Mouse (Mus musculus): ENCODE measurements around the gene Cklf. TPM values are rescaled to one million over a fixed set of nuclear protein-coding genes. Genes with fewer than 3 reads are reported as not detected.

Gene Cklf
- polyA plus RNA-seq, 1 experiment from 2014 or later: 17.3 TPM

GRCm38 (mm10) chr8:104219806-104220205 lies 30.9 kb upstream of the Cklf start:
- H3K4me2 ChIP-seq (ENCODE audit: low read depth, low read length): no peak overlapping the region
- H3K4me1 ChIP-seq (ENCODE audit: insufficient read depth): peaks cover 5% of the 10 kb centered on the region; the same call in 1 of the 2 replicates
- H3K27me3 ChIP-seq (ENCODE audit: insufficient read depth, low read length): no peaks in the 10 kb centered on the region
- DNase-seq (peak; percentile 83), ATAC-seq (peak; percentile 51; the same call in 1 of the 2 replicates)
- no peaks in the 10 kb centered on the region for H3K36me3 ChIP-seq (replicated peaks; ENCODE audit: insufficient read depth, low read length)
- no peak overlapping the region for H3K4me3 ChIP-seq (ENCODE audit: low read depth, low read length)
- no peak overlapping the region for H3K27ac ChIP-seq (ENCODE audit: low read depth)
- TF ChIP-seq CTCF (IDR thresholded peaks at IDR 0.05; ENCODE audit: low read depth) (peak; percentile 88), EP300 (IDR thresholded peaks at IDR 0.05; ENCODE audit: low read depth) (no peak)
- H3K9ac ChIP-seq (replicated peaks): no peak overlapping the region
- H3K9me3 ChIP-seq (ENCODE audit: low read length): no peaks in the 10 kb centered on the region
- 45% methylated on average over 5 of the region's 5 CpGs for WGBS (ENCODE audit: insufficient replicate concordance)

- peaks cover 46% of the 10 kb centered on the region for H3K36me3 ChIP-seq (replicated peaks; ENCODE audit: insufficient read depth, low read length)
- ATAC-seq: no peak
Measured at GRCm38 (mm10) chr8:104227048-104227447, 23.6 kb upstream of the Cklf start.

GRCm38 (mm10) chr8:104230377-104230776 lies 20.3 kb upstream of the Cklf start:
- Histone ChIP-seq H3K36me3 (replicated peaks; ENCODE audit: insufficient read depth, low read length) (peaks cover 57% of the 10 kb centered on the region), H3K27me3 (ENCODE audit: insufficient read depth, low read length) (no peaks in the 10 kb centered on the region), H3K9me3 (ENCODE audit: low read length) (no peaks in the 10 kb centered on the region), H3K4me2 (ENCODE audit: low read depth, low read length) (no peak overlapping the region), H3K4me1 (ENCODE audit: insufficient read depth) (peaks cover 2% of the 10 kb centered on the region; the same call in 1 of the 2 replicates), H3K27ac (ENCODE audit: low read depth) (no peak overlapping the region), H3K4me3 (ENCODE audit: low read depth, low read length) (no peak overlapping the region), H3K9ac (replicated peaks) (no peak overlapping the region)
- ATAC-seq: peak; percentile 60
- TF ChIP-seq CTCF (IDR thresholded peaks at IDR 0.05; ENCODE audit: low read depth) (no peak), EP300 (IDR thresholded peaks at IDR 0.05; ENCODE audit: low read depth) (peak; percentile 24; the same call in 1 of the 2 replicates)
- DNase-seq: no peak
- WGBS (ENCODE audit: insufficient replicate concordance): 54% methylated on average over 9 of the region's 9 CpGs

More at GRCm38 (mm10) chr8:104227048-104227447, 23.6 kb upstream of the Cklf start:
- Histone ChIP-seq H3K9ac (replicated peaks) (no peak overlapping the region), H3K9me3 (ENCODE audit: low read length) (no peaks in the 10 kb centered on the region), H3K4me2 (ENCODE audit: low read depth, low read length) (no peak overlapping the region), H3K27ac (ENCODE audit: low read depth) (no peak overlapping the region), H3K27me3 (ENCODE audit: insufficient read depth, low read length) (no peaks in the 10 kb centered on the region), H3K4me1 (ENCODE audit: insufficient read depth) (no peaks in the 10 kb centered on the region), H3K4me3 (ENCODE audit: low read depth, low read length) (no peak overlapping the region)
- TF ChIP-seq EP300 (IDR thresholded peaks at IDR 0.05; ENCODE audit: low read depth) (no peak), CTCF (IDR thresholded peaks at IDR 0.05; ENCODE audit: low read depth) (no peak)
- no peak for DNase-seq
- WGBS (ENCODE audit: insufficient replicate concordance): 83% methylated on average over 5 of the region's 5 CpGs

GRCm38 (mm10) chr8:104232039-104232438 lies 18.6 kb upstream of the Cklf start:
- Histone ChIP-seq H3K4me1 (ENCODE audit: insufficient read depth) (peaks cover 2% of the 10 kb centered on the region; the same call in 1 of the 2 replicates), H3K36me3 (replicated peaks; ENCODE audit: insufficient read depth, low read length) (peaks cover 63% of the 10 kb centered on the region), H3K4me3 (ENCODE audit: low read depth, low read length) (no peak overlapping the region), H3K27me3 (ENCODE audit: insufficient read depth, low read length) (no peaks in the 10 kb centered on the region), H3K9ac (replicated peaks) (no peak overlapping the region), H3K27ac (ENCODE audit: low read depth) (peak overlapping the region; percentile 65; the same call in 1 of the 2 replicates), H3K4me2 (ENCODE audit: low read depth, low read length) (no peak overlapping the region), H3K9me3 (ENCODE audit: low read length) (no peaks in the 10 kb centered on the region)
- ATAC-seq (no peak), DNase-seq (no peak)
- no peak for TF ChIP-seq CTCF (IDR thresholded peaks at IDR 0.05; ENCODE audit: low read depth)
- 0 out of 2 replicates have a peak, but pooled peaks have one; percentile 15 for TF ChIP-seq EP300 (IDR thresholded peaks at IDR 0.05; ENCODE audit: low read depth)
- 65% methylated on average over 4 of the region's 4 CpGs for WGBS (ENCODE audit: insufficient replicate concordance)

- peaks cover 2% of the 10 kb centered on the region; the same call in 1 of the 2 replicates for H3K4me1 ChIP-seq (ENCODE audit: insufficient read depth)
- no peak overlapping the region for H3K4me2 ChIP-seq (ENCODE audit: low read depth, low read length)
- peaks cover 64% of the 10 kb centered on the region for H3K36me3 ChIP-seq (replicated peaks; ENCODE audit: insufficient read depth, low read length)
- no peak overlapping the region for H3K9ac ChIP-seq (replicated peaks)
- H3K27me3 ChIP-seq (ENCODE audit: insufficient read depth, low read length): no peaks in the 10 kb centered on the region
- peak overlapping the region; percentile 65 for H3K27ac ChIP-seq (ENCODE audit: low read depth)
- H3K4me3 ChIP-seq (ENCODE audit: low read depth, low read length): no peak overlapping the region
- DNase-seq: peak; percentile 52
- H3K9me3 ChIP-seq (ENCODE audit: low read length): no peaks in the 10 kb centered on the region
- peak; percentile 50 for ATAC-seq
- 67% methylated on average over 5 of the region's 5 CpGs for WGBS (ENCODE audit: insufficient replicate concordance)
- TF ChIP-seq CTCF (IDR thresholded peaks at IDR 0.05; ENCODE audit: low read depth) (no peak), EP300 (IDR thresholded peaks at IDR 0.05; ENCODE audit: low read depth) (no peak)
Measured at GRCm38 (mm10) chr8:104232919-104233318, 17.7 kb upstream of the Cklf start.

GRCm38 (mm10) chr8:104234573-104234972 lies 16.1 kb upstream of the Cklf start:
- 67% methylated on average over 6 of the region's 6 CpGs for WGBS (ENCODE audit: insufficient replicate concordance)
- Histone ChIP-seq H3K27ac (ENCODE audit: low read depth) (no peak overlapping the region), H3K36me3 (replicated peaks; ENCODE audit: insufficient read depth, low read length) (peaks cover 62% of the 10 kb centered on the region), H3K4me2 (ENCODE audit: low read depth, low read length) (no peak overlapping the region), H3K9ac (replicated peaks) (no peak overlapping the region), H3K27me3 (ENCODE audit: insufficient read depth, low read length) (no peaks in the 10 kb centered on the region), H3K4me1 (ENCODE audit: insufficient read depth) (peaks cover 4% of the 10 kb centered on the region), H3K4me3 (ENCODE audit: low read depth, low read length) (no peak overlapping the region), H3K9me3 (ENCODE audit: low read length) (no peaks in the 10 kb centered on the region)
- TF ChIP-seq EP300 (IDR thresholded peaks at IDR 0.05; ENCODE audit: low read depth) (no peak), CTCF (IDR thresholded peaks at IDR 0.05; ENCODE audit: low read depth) (peak; percentile 54)
- DNase-seq (no peak), ATAC-seq (no peak)

Measured in liver, postnatal 0 days (tissue).